Mouse (Mus musculus) heart, postnatal 14 days (tissue): ENCODE data around the gene Obscn. TPM values are rescaled to one million over a fixed set of nuclear protein-coding genes. Genes with fewer than 3 reads are reported as not detected.
A peak's percentile ranks its signal among the peaks of the same experiment; 100 is the strongest.

Experiments used
- DNase-seq, 2 experiments: peaks; one replicate each; pipeline ENCODE4 v3.0.0; 2021 to 2022
- intact Hi-C: fragments of 180-260 bp; cut with DNase I; formaldehyde crosslinking; loops from one replicate; pipeline ENCODE4 v1.15.1; 2025
- microRNA-seq, 2 experiments: library from miRNA; unstranded; fragments of <30 nt; microRNA quantifications; one replicate each; pipeline ENCODE4 v1.2.0; 2021 to 2022
- total RNA-seq, 2 experiments: library from RNA; stranded (reverse); gene quantifications; 2 replicates each; pipeline ENCODE4 v1.2.3; 2021

Gene Obscn
- total RNA-seq, 2 experiments from 2014 or later: 506 to 513 TPM

GRCm38 (mm10) chr11:58948542-58949479 lies 187.4 kb downstream of the Obscn start, which contains the start of gene Hist3h2ba:
Gene Hist3h2ba, plus strand, starts transcription at chr11:58948920.
- DNase-seq: peak in 1 of 2 experiments; percentile 35

GRCm38 (mm10) chr11:58947798-58948528 lies 188.2 kb downstream of the Obscn start:
- intact Hi-C loops: no loop called here
- no peak for DNase-seq

More at GRCm38 (mm10) chr11:58948542-58949479, 187.4 kb downstream of the Obscn start, which contains the start of gene Hist3h2ba:
- intact Hi-C loops: no loop called here

GRCm38 (mm10) chr11:58947306-58947705 lies 188.9 kb downstream of the Obscn start:
- intact Hi-C loops: no loop called here
- DNase-seq: no peak

Small RNA genes within 50 kb of the gene (microRNA-seq; reads per million reads assigned to microRNA genes)
- 0.12 to 0.27 reads per million in 2 experiments for gene Gm44313

Other genes with a start within 250 kb of the Obscn start
- 1 to 10 TPM; 3.5 to 3.9 TPM for gene Zfp39, start 232.2 kb downstream of the Obscn start, total RNA-seq
- gene Btnl10, start 218.5 kb downstream of the Obscn start, total RNA-seq: not detected
- 100 to 1,000 TPM; 150 to 151 TPM for gene Rnf187, start 197.5 kb downstream of the Obscn start, total RNA-seq
- 10 to 100 TPM in 1 of 2 experiments, 1 to 10 TPM in 1; 3.9 to 14.1 TPM for gene Hist3h2ba, start 187.5 kb downstream of the Obscn start, total RNA-seq
- 10 to 100 TPM; 22.0 to 28.0 TPM for gene Hist3h2a, start 181.7 kb downstream of the Obscn start, total RNA-seq
- gene Trim17, start 181.7 kb downstream of the Obscn start, total RNA-seq: under 1 TPM; 0.10 to 0.19 TPM
- gene Trim11, start 158.3 kb downstream of the Obscn start, total RNA-seq: 10 to 100 TPM; 17.6 to 18.1 TPM
- gene Iba57, start 27.3 kb upstream of the Obscn start, total RNA-seq: 10 to 100 TPM; 14.7 to 17.7 TPM
- gene Gjc2, start 46.8 kb upstream of the Obscn start, total RNA-seq: 1 to 10 TPM; 1.1 TPM
- 10 to 100 TPM; 79.4 to 83.8 TPM for gene Guk1, start 55.8 kb upstream of the Obscn start, total RNA-seq
- 10 to 100 TPM; 91.5 to 95.2 TPM for gene Mrpl55, start 66.1 kb upstream of the Obscn start, total RNA-seq
- 1 to 10 TPM; 7.9 to 8.2 TPM for gene 2310033P09Rik, start 71.9 kb upstream of the Obscn start, total RNA-seq
- gene Arf1, start 91.9 kb upstream of the Obscn start, total RNA-seq: 100 to 1,000 TPM; 273 to 286 TPM
- not detected for gene Wnt3a, start 154.3 kb upstream of the Obscn start, total RNA-seq
- 1 to 10 TPM; 4.9 to 5.6 TPM for gene Wnt9a, start 170.5 kb upstream of the Obscn start, total RNA-seq
- not detected for gene Prss38, start 239.3 kb upstream of the Obscn start, total RNA-seq